22 mouse cellular contexts compared by ENCODE assay signal in genomic region chr17:32841388-32841787, GRCm38 (mm10). TPM values are rescaled to one million over a fixed set of nuclear protein-coding genes. Genes with fewer than 3 reads are reported as not detected.
DNase-seq lines count a peak whose midpoint lies in the region; ATAC-seq and TF ChIP-seq lines count a peak whose summit lies in the region.
"Had no signal": no experiment of that assay in that cellular context is flagged by ENCODE, and none has a peak within 500 bp of the region (broad histone marks: within the 10 kb centered on the region; RNA-seq: fewer than 3 reads in every experiment).

No protein-coding gene starts in this region.

- H3K4me3 ChIP-seq in hindbrain, embryonic 11.5 days (ENCODE audit: low read depth, low read length) = no peak overlapping the region
- H3K4me3 ChIP-seq in hindbrain, embryonic 12.5 days = no peak overlapping the region
- no peak overlapping the region for H3K4me3 ChIP-seq in kidney, embryonic 16.5 days (ENCODE audit: low read length)
- H3K4me3 ChIP-seq in heart, embryonic 12.5 days = no peak overlapping the region
- H3K4me3 ChIP-seq: embryonic facial prominence, embryonic 15.5 days; erythroblast, embryonic 14.5 days; forebrain, embryonic 10.5 days; heart, adult 2 months; heart, embryonic 13.5 days had no signal

- peak; percentile 73; the same call in 1 of the 2 replicates for ATAC-seq in hindbrain, embryonic 11.5 days (ENCODE audit: low FRiP score)
- no peak for ATAC-seq in hindbrain, embryonic 12.5 days (ENCODE audit: low FRiP score)
- ATAC-seq in kidney, embryonic 16.5 days (ENCODE audit: low FRiP score, low TSS enrichment) = no peak
- ATAC-seq in heart, embryonic 12.5 days (ENCODE audit: insufficient number of reproducible peaks, low FRiP score) = no peak
- ATAC-seq: forebrain, embryonic 14.5 days; intestine, embryonic 16.5 days; Patski had no signal

- no peak for TF ChIP-seq CTCF in brain, embryonic 14.5 days (IDR thresholded peaks at IDR 0.05; ENCODE audit: borderline replicate concordance, extremely low read depth, insufficient read depth, insufficient read length)

- H3K9ac ChIP-seq in hindbrain, embryonic 11.5 days (ENCODE audit: low read depth, low read length) = no peak overlapping the region
- no peak overlapping the region for H3K9ac ChIP-seq in hindbrain, embryonic 12.5 days
- no peak overlapping the region for H3K9ac ChIP-seq in kidney, embryonic 16.5 days (replicated peaks; ENCODE audit: low read length)
- no peak overlapping the region for H3K9ac ChIP-seq in heart, embryonic 12.5 days
- H3K9ac ChIP-seq: embryonic facial prominence, embryonic 15.5 days; heart, embryonic 13.5 days; hindbrain, embryonic 14.5 days had no signal

- no peaks in the 10 kb centered on the region for H3K9me3 ChIP-seq in hindbrain, embryonic 11.5 days (ENCODE audit: control insufficient read depth, low read length)
- peaks cover 9% of the 10 kb centered on the region; the same call in 1 of the 2 replicates for H3K9me3 ChIP-seq in hindbrain, embryonic 12.5 days (replicated peaks)
- H3K9me3 ChIP-seq in kidney, embryonic 16.5 days (ENCODE audit: low read length) = peaks cover 12% of the 10 kb centered on the region; the same call in 1 of the 2 replicates
- peaks cover 4% of the 10 kb centered on the region; the same call in 1 of the 2 replicates for H3K9me3 ChIP-seq in heart, embryonic 12.5 days (replicated peaks)
- H3K9me3 ChIP-seq: embryonic facial prominence, embryonic 15.5 days; forebrain, embryonic 10.5 days had no signal

- H3K27ac ChIP-seq in hindbrain, embryonic 11.5 days (ENCODE audit: low read depth, low read length) = no peak overlapping the region
- H3K27ac ChIP-seq in hindbrain, embryonic 12.5 days = no peak overlapping the region
- H3K27ac ChIP-seq in kidney, embryonic 16.5 days (ENCODE audit: low read length) = no peak overlapping the region
- no peak overlapping the region for H3K27ac ChIP-seq in heart, embryonic 12.5 days (ENCODE audit: poor library complexity, severe bottlenecking)
- H3K27ac ChIP-seq: embryonic facial prominence, embryonic 15.5 days; forebrain, embryonic 10.5 days; heart, adult 2 months; heart, embryonic 13.5 days; hindbrain, embryonic 14.5 days had no signal

- WGBS in hindbrain, embryonic 11.5 days = 42% methylated on average over 2 of the region's 2 CpGs
- WGBS in hindbrain, embryonic 12.5 days = 45% methylated on average over 2 of the region's 2 CpGs
- 83% methylated on average over 2 of the region's 2 CpGs for WGBS in kidney, embryonic 16.5 days
- WGBS in heart, embryonic 12.5 days = 69% methylated on average over 2 of the region's 2 CpGs

- no peaks in the 10 kb centered on the region for H3K4me1 ChIP-seq in hindbrain, embryonic 11.5 days (replicated peaks; ENCODE audit: control insufficient read depth, insufficient read depth, low read length)
- peaks cover 3% of the 10 kb centered on the region; the same call in 1 of the 2 replicates for H3K4me1 ChIP-seq in hindbrain, embryonic 12.5 days
- peaks cover 10% of the 10 kb centered on the region; the same call in 1 of the 2 replicates for H3K4me1 ChIP-seq in kidney, embryonic 16.5 days (ENCODE audit: insufficient read depth, low read length)
- H3K4me1 ChIP-seq in heart, embryonic 12.5 days (replicated peaks) = peaks cover 5% of the 10 kb centered on the region; the same call in 1 of the 2 replicates
- H3K4me1 ChIP-seq: embryonic facial prominence, embryonic 15.5 days had no signal

- DNase-seq in hindbrain, embryonic 11.5 days (ENCODE audit: low spot score) = peak; percentile 48
- DNase-seq in brain, embryonic 14.5 days (ENCODE audit: low read depth) = peak; percentile 15
- DNase-seq in embryo, embryonic 9.5 days (ENCODE audit: extremely low spot score) = peak; percentile 1
- DNase-seq in lung, postnatal 4 days = no peak
- DNase-seq: adrenal gland, adult 8-10 months; adrenal gland, postnatal 36 days; cerebellum, adult 11 months; cerebellum, adult 8-10 months; cerebellum, postnatal 14 days; heart, adult 2 months; heart, postnatal 36 days had no signal

- H3K27me3 ChIP-seq in hindbrain, embryonic 11.5 days (ENCODE audit: control insufficient read depth, insufficient read depth, low read length) = no peaks in the 10 kb centered on the region
- no peaks in the 10 kb centered on the region; the same call in 1 of the 2 replicates for H3K27me3 ChIP-seq in hindbrain, embryonic 12.5 days
- H3K27me3 ChIP-seq in kidney, embryonic 16.5 days (ENCODE audit: insufficient read depth, low read length) = no peaks in the 10 kb centered on the region
- H3K27me3 ChIP-seq in heart, embryonic 12.5 days (replicated peaks) = no peaks in the 10 kb centered on the region
- H3K27me3 ChIP-seq: embryonic facial prominence, embryonic 15.5 days; heart, embryonic 13.5 days had no signal

- H3K36me3 ChIP-seq in hindbrain, embryonic 11.5 days (ENCODE audit: control insufficient read depth, insufficient read depth, low read length) = no peaks in the 10 kb centered on the region
- H3K36me3 ChIP-seq in hindbrain, embryonic 12.5 days = no peaks in the 10 kb centered on the region
- H3K36me3 ChIP-seq in kidney, embryonic 16.5 days (ENCODE audit: insufficient read depth, low read length) = no peaks in the 10 kb centered on the region
- H3K36me3 ChIP-seq in heart, embryonic 12.5 days = no peaks in the 10 kb centered on the region
- H3K36me3 ChIP-seq: embryonic facial prominence, embryonic 15.5 days; forebrain, embryonic 10.5 days; heart, embryonic 13.5 days had no signal

- TF ChIP-seq POLR2A in brain, embryonic 14.5 days (IDR thresholded peaks at IDR 0.05; ENCODE audit: borderline replicate concordance, extremely low read depth, insufficient read depth, insufficient read length, poor library complexity, severe bottlenecking) = no peak

- no peak overlapping the region for H3K4me2 ChIP-seq in hindbrain, embryonic 11.5 days (replicated peaks; ENCODE audit: low read depth, low read length)
- no peak overlapping the region for H3K4me2 ChIP-seq in hindbrain, embryonic 12.5 days (replicated peaks)
- H3K4me2 ChIP-seq in kidney, embryonic 16.5 days (replicated peaks; ENCODE audit: low read depth, low read length) = no peak overlapping the region
- H3K4me2 ChIP-seq in heart, embryonic 12.5 days = no peak overlapping the region
- H3K4me2 ChIP-seq: embryonic facial prominence, embryonic 15.5 days; heart, embryonic 13.5 days; hindbrain, embryonic 14.5 days had no signal

RNA-seq across cellular contexts. Expression of gene Zfp799, which starts 11.3 kb away (rescaled TPM):
- polyA plus RNA-seq in hindbrain, embryonic 11.5 days (2014; fragmentation: Nextera tagmentation; extraction: Ambion mirVana) = 20.3 and 24.4 TPM in 2 replicates
- 18.4 and 18.7 TPM in 2 replicates for polyA plus RNA-seq in hindbrain, embryonic 12.5 days (2016; fragmentation: Nextera tagmentation; extraction: Ambion mirVana)
- polyA plus RNA-seq in brain, embryonic 14.5 days (2012; rRNA removed) = 18.4 and 19.9 TPM in 2 replicates
- polyA plus RNA-seq in kidney, embryonic 16.5 days (2015; fragmentation: Nextera tagmentation; extraction: Ambion mirVana) = 15.6 and 16.3 TPM in 2 replicates
- polyA plus RNA-seq in heart, embryonic 12.5 days (2016; fragmentation: Nextera tagmentation; extraction: Ambion mirVana) = 8.7 and 8.8 TPM in 2 replicates
- polyA plus RNA-seq: erythroblast, embryonic 14.5 days had no signal

RNA-seq across cellular contexts. Expression of gene Zfp811, which starts 31.7 kb away (rescaled TPM):
- polyA plus RNA-seq in hindbrain, embryonic 11.5 days (2014; fragmentation: Nextera tagmentation; extraction: Ambion mirVana) = 43.0 and 49.1 TPM in 2 replicates
- polyA plus RNA-seq in hindbrain, embryonic 12.5 days (2016; fragmentation: Nextera tagmentation; extraction: Ambion mirVana) = 42.9 and 46.4 TPM in 2 replicates
- 21.9 and 40.7 TPM in 2 replicates for polyA plus RNA-seq in brain, embryonic 14.5 days (2012; rRNA removed)
- 2.7 and 3.3 TPM in 2 replicates for polyA plus RNA-seq in kidney, embryonic 16.5 days (2015; fragmentation: Nextera tagmentation; extraction: Ambion mirVana)
- 0.96 and 1.7 TPM in 2 replicates for polyA plus RNA-seq in heart, embryonic 12.5 days (2016; fragmentation: Nextera tagmentation; extraction: Ambion mirVana)
- polyA plus RNA-seq: erythroblast, embryonic 14.5 days had no signal

RNA-seq across cellular contexts. Expression of gene Zfp870, which starts 50.1 kb away (rescaled TPM):
- polyA plus RNA-seq in hindbrain, embryonic 11.5 days (2014; fragmentation: Nextera tagmentation; extraction: Ambion mirVana) = 8.6 and 10.0 TPM in 2 replicates
- polyA plus RNA-seq in hindbrain, embryonic 12.5 days (2016; fragmentation: Nextera tagmentation; extraction: Ambion mirVana) = 6.9 and 9.4 TPM in 2 replicates
- polyA plus RNA-seq in brain, embryonic 14.5 days (2012; rRNA removed) = 4.6 and 5.2 TPM in 2 replicates
- polyA plus RNA-seq in kidney, embryonic 16.5 days (2015; fragmentation: Nextera tagmentation; extraction: Ambion mirVana) = 6.4 and 8.3 TPM in 2 replicates
- 5.3 and 6.2 TPM in 2 replicates for polyA plus RNA-seq in heart, embryonic 12.5 days (2016; fragmentation: Nextera tagmentation; extraction: Ambion mirVana)

RNA-seq across cellular contexts. Expression of gene Zfp871, which starts 53.3 kb away (rescaled TPM):
- 38.3 and 56.8 TPM in 2 replicates for polyA plus RNA-seq in hindbrain, embryonic 11.5 days (2014; fragmentation: Nextera tagmentation; extraction: Ambion mirVana)
- polyA plus RNA-seq in hindbrain, embryonic 12.5 days (2016; fragmentation: Nextera tagmentation; extraction: Ambion mirVana) = 47.6 and 49.9 TPM in 2 replicates
- 31.3 and 34.6 TPM in 2 replicates for polyA plus RNA-seq in brain, embryonic 14.5 days (2012; rRNA removed)
- 34.9 and 43.0 TPM in 2 replicates for polyA plus RNA-seq in kidney, embryonic 16.5 days (2015; fragmentation: Nextera tagmentation; extraction: Ambion mirVana)
- polyA plus RNA-seq in heart, embryonic 12.5 days (2016; fragmentation: Nextera tagmentation; extraction: Ambion mirVana) = 27.6 and 28.5 TPM in 2 replicates

Comparison
In these comparisons a context has a peak if more than half of its experiments do, and no peak if none do; other contexts are left out.
1. DNase-seq: peak in hindbrain, embryonic 11.5 days (single experiment), brain, embryonic 14.5 days (single experiment) and embryo, embryonic 9.5 days (single experiment); none in lung, postnatal 4 days (0 of 2).